Mouse (Mus musculus) lung, embryonic 14.5 days (tissue): Measurements from ENCODE around the gene Parp1. TPM values are rescaled to one million over a fixed set of nuclear protein-coding genes. Genes with fewer than 3 reads are reported as not detected.

Experiments used
- ATAC-seq: fragments of 200-750 bp; cut with Nextera tagmentation; 2 replicates; pipeline ENCODE4 v1.8.0; 2017; ENCODE audit warnings: mild to moderate bottlenecking, moderate TSS enrichment, moderate library complexity; ENCODE audit not compliant: insufficient read depth
- DNase-seq: peaks from one replicate; pipeline ENCODE4 v3.0.0-alpha.2; 2015
- H3K27ac ChIP-seq: fragments of 300-500 bp; sonication (generic); 2 replicates; pipeline ENCODE4 v1.5.1; 2014; ENCODE audit warnings: low read depth, mild to moderate bottlenecking, moderate library complexity
- H3K27me3 ChIP-seq: fragments of 300-500 bp; sonication (generic); 2 replicates; pipeline ENCODE4 v1.6.1; 2014; ENCODE audit warnings: low read length, control low read depth; ENCODE audit not compliant: insufficient read depth
- H3K36me3 ChIP-seq: fragments of 300-500 bp; sonication (generic); 2 replicates; pipeline ENCODE4 v1.6.1; 2014; ENCODE audit warnings: control low read depth; ENCODE audit not compliant: insufficient read depth
- H3K4me1 ChIP-seq: fragments of 300-500 bp; sonication (generic); 2 replicates; pipeline ENCODE4 v1.6.1; 2014; ENCODE audit warnings: antibody characterized with exemption, control low read depth; ENCODE audit not compliant: insufficient read depth
- H3K4me2 ChIP-seq: fragments of 300-500 bp; sonication (generic); 2 replicates; pipeline ENCODE4 v1.6.1; 2014; ENCODE audit warnings: mild to moderate bottlenecking
- H3K4me3 ChIP-seq: fragments of 300-500 bp; sonication (generic); 2 replicates; pipeline ENCODE4 v1.5.1; 2014; ENCODE audit warnings: low read depth, low read length
- H3K9ac ChIP-seq: fragments of 300-500 bp; sonication (generic); 2 replicates; pipeline ENCODE4 v1.6.1; 2014
- H3K9me3 ChIP-seq: fragments of 300-500 bp; sonication (generic); 2 replicates; pipeline ENCODE4 v1.6.1; 2016; ENCODE audit warnings: low read depth, low read length, control low read depth
- CTCF ChIP-seq: IDR thresholded peaks from 2 replicates; pipeline ENCODE4 v1.5.1; 2016; ENCODE audit warnings: antibody characterized with exemption, low read depth
- WGBS: fragments of 180-500 bp; shearing (Covaris S2); extraction: QIAGEN DNeasy Blood & Tissue Kit; methylation state at CpG from one replicate; pipeline ENCODE4 v1.1.7; 2014; 5-methylcytosine and 5-hydroxymethylcytosine counted together
- polyA plus RNA-seq: library from polyadenylated mRNA; unstranded; fragments of >200 nt; fragmentation: Nextera tagmentation; extraction: Ambion mirVana; gene quantifications from 2 replicates; pipeline ENCODE4 v1.2.1, GENCODE M21; 2014

Gene Parp1
- polyA plus RNA-seq, 1 experiment from 2014 or later, result 147 TPM

DNA sequence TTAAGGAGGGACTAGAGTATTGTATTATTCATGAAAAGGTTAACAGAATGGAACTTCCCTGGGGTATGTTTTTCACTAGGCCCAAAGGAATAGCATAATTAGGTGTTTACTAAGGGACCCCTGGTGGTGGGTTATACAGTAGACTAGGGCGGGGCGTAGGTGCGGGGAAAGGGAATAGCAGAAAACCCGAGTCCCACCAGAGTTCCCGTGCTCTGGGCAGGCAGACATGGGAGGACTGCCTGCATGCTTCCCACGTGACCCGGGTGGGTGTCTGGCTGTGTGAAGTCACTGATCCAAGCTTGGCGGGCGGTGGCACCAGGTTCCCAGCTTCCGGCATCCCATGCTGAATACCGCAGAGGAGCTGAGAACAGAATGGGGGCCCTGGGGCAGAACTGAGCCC lies 36.1 kb upstream of the Parp1 start:
- no peak for TF ChIP-seq CTCF
- Histone ChIP-seq H3K4me2 (no peak overlapping the region), H3K27ac (no peak overlapping the region), H3K9me3 (0 out of 2 replicates have a peak, but pooled peaks cover 3% of the 10 kb centered on the region), H3K36me3 (no peaks in the 10 kb centered on the region), H3K9ac (no peak overlapping the region), H3K4me1 (no peaks in the 10 kb centered on the region), H3K27me3 (no peaks in the 10 kb centered on the region), H3K4me3 (no peak overlapping the region)
- no peak for DNase-seq
- 91% methylated on average over 11 of the region's 11 CpGs for WGBS
- ATAC-seq, result no peak

DNA sequence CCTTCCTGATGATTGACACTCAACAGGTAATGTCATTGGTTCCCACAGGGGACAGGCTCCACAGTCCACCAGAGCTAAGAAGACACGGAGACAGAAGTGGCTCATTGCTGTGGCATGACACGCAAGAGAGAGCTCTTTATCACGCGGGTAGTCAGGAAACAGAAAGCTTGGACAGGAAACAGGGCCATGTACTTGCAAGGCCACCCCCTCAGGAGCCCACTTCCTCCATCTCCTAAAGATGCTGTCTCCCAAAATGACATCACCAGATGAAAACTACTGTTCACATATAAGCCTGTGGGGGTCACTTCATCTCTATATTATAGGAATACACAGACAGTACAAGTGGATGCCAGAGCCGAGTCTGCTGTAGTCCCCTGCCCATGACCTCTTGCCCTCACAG lies 32.0 kb upstream of the Parp1 start:
- WGBS, result 65% methylated on average over 5 of the region's 5 CpGs
- TF ChIP-seq CTCF, result no peak
- no peak for DNase-seq

DNA sequence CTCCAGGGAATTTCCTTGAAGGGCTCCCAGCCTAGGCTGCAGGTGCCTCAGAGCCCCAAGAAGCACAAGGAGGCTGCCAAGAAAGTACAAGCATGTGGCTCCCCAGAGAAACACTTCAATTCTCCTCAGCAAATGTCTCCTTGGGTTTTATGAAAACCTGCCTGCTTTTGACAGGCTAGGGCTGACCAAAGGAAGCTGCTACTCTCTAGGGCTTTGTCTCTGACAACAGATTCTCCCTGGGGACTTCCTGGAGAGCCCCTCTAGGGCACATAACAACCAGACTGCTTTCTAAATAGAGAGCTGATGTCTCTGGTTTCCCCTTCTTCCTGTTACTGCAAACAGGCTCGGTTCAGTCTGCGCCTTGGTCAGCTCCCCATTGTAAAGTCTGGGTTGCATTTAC lies 27.5 kb upstream of the Parp1 start:
- no peak for DNase-seq
- Histone ChIP-seq H3K27ac (no peak overlapping the region), H3K9me3 (no peaks in the 10 kb centered on the region), H3K27me3 (no peaks in the 10 kb centered on the region), H3K4me2 (no peak overlapping the region), H3K9ac (no peak overlapping the region), H3K4me3 (no peak overlapping the region), H3K36me3 (no peaks in the 10 kb centered on the region), H3K4me1 (no peaks in the 10 kb centered on the region)
- no peak for ATAC-seq
- no peak for TF ChIP-seq CTCF
- 38% methylated on average over 2 of the region's 2 CpGs for WGBS

More for the DNA sequence above, 32.0 kb upstream of the Parp1 start:
- Histone ChIP-seq H3K4me2 (no peak overlapping the region), H3K4me3 (no peak overlapping the region), H3K9ac (no peak overlapping the region), H3K4me1 (no peaks in the 10 kb centered on the region), H3K27me3 (no peaks in the 10 kb centered on the region), H3K27ac (no peak overlapping the region), H3K9me3 (0 out of 2 replicates have a peak, but pooled peaks cover 3% of the 10 kb centered on the region), H3K36me3 (no peaks in the 10 kb centered on the region)
- ATAC-seq, result no peak

GRCm38 (mm10) chr1:180541883-180542711 lies 26.6 kb upstream of the Parp1 start:
- no peaks in the 10 kb centered on the region for H3K4me1 ChIP-seq
- WGBS, result 75% methylated on average over 15 of the region's 15 CpGs
- no peak for TF ChIP-seq CTCF
- no peak overlapping the region for H3K4me3 ChIP-seq
- no peak for DNase-seq
- no peak overlapping the region for H3K4me2 ChIP-seq
- no peaks in the 10 kb centered on the region for H3K27me3 ChIP-seq
- H3K9me3 ChIP-seq, result no peaks in the 10 kb centered on the region
- no peak overlapping the region for H3K9ac ChIP-seq
- no peak overlapping the region for H3K27ac ChIP-seq
- H3K36me3 ChIP-seq, result no peaks in the 10 kb centered on the region
- ATAC-seq, result no peak

- H3K4me2 ChIP-seq, result no peak overlapping the region
- ATAC-seq (no peak), DNase-seq (no peak)
- no peaks in the 10 kb centered on the region for H3K36me3 ChIP-seq
- H3K4me1 ChIP-seq, result peaks cover 4% of the 10 kb centered on the region; the same call in 1 of the 2 replicates
- 69% methylated on average over 3 of the region's 3 CpGs for WGBS
- H3K27me3 ChIP-seq, result no peaks in the 10 kb centered on the region
- H3K4me3 ChIP-seq, result no peak overlapping the region
- no peaks in the 10 kb centered on the region for H3K9me3 ChIP-seq
- TF ChIP-seq CTCF, result no peak
- no peak overlapping the region for H3K27ac ChIP-seq
- H3K9ac ChIP-seq, result no peak overlapping the region
These were observed 25.9 kb upstream of the Parp1 start for GRCm38 (mm10) chr1:180542712-180543371.

- H3K36me3 ChIP-seq, result no peaks in the 10 kb centered on the region
- no peak for DNase-seq
- no peak overlapping the region for H3K4me2 ChIP-seq
- H3K27me3 ChIP-seq, result no peaks in the 10 kb centered on the region
- 36% methylated on average over 4 of the region's 4 CpGs for WGBS
- H3K9me3 ChIP-seq, result no peaks in the 10 kb centered on the region
- H3K9ac ChIP-seq, result no peak overlapping the region
- H3K27ac ChIP-seq, result no peak overlapping the region
- TF ChIP-seq CTCF, result no peak
- ATAC-seq, result no peak
- H3K4me3 ChIP-seq, result no peak overlapping the region
- peaks cover 4% of the 10 kb centered on the region; the same call in 1 of the 2 replicates for H3K4me1 ChIP-seq
These were observed 22.7 kb upstream of the Parp1 start for GRCm38 (mm10) chr1:180545918-180546545.
